Mouse (Mus musculus): ENCODE measurements at regions not wholly inside any gene's neighbourhood (a gene's known extent, or its start where the extent isn't known, plus 50 kb on each side); places are given as distances from the start of the nearest gene placed in this dataset.

- TF ChIP-seq NANOG (IDR thresholded peaks at IDR 0.05; ENCODE audit: borderline replicate concordance, low read length) (no peak), POU5F1 (IDR thresholded peaks at IDR 0.05; ENCODE audit: borderline replicate concordance, low read length) (no peak), CTCF (conservative IDR thresholded peaks at IDR 0.05; ENCODE audit: low read length) (no peak)
- H3K27me3 ChIP-seq (ENCODE audit: insufficient read depth, low read length): no peaks in the 10 kb centered on the region
- H3K4me3 ChIP-seq (replicated peaks; ENCODE audit: low read length): no peak overlapping the region
- 0 out of 2 replicates have a peak, but pooled peaks cover 2% of the 10 kb centered on the region for H3K9me3 ChIP-seq (ENCODE audit: low read length)
- no peaks in the 10 kb centered on the region for H3K4me1 ChIP-seq (replicated peaks; ENCODE audit: low read depth, low read length)
- H3K36me3 ChIP-seq (ENCODE audit: insufficient read depth, low read length): no peaks in the 10 kb centered on the region
These were observed 666.5 kb downstream of the Cps1 start for GRCm38 (mm10) chr1:67789371-67789770.

GRCm38 (mm10) chr1:67795066-67795465, 672.2 kb downstream of the Cps1 start:
- Histone ChIP-seq H3K36me3 (ENCODE audit: insufficient read depth, low read length) (no peaks in the 10 kb centered on the region), H3K4me3 (replicated peaks; ENCODE audit: low read length) (no peak overlapping the region), H3K9me3 (ENCODE audit: low read length) (no peaks in the 10 kb centered on the region), H3K4me1 (replicated peaks; ENCODE audit: low read depth, low read length) (no peaks in the 10 kb centered on the region), H3K27me3 (ENCODE audit: insufficient read depth, low read length) (no peaks in the 10 kb centered on the region)
- TF ChIP-seq NANOG (IDR thresholded peaks at IDR 0.05; ENCODE audit: borderline replicate concordance, low read length) (no peak), POU5F1 (IDR thresholded peaks at IDR 0.05; ENCODE audit: borderline replicate concordance, low read length) (no peak), CTCF (conservative IDR thresholded peaks at IDR 0.05; ENCODE audit: low read length) (no peak)

GRCm38 (mm10) chr1:67795478-67795877, 672.7 kb downstream of the Cps1 start:
- no peak for TF ChIP-seq NANOG (IDR thresholded peaks at IDR 0.05; ENCODE audit: borderline replicate concordance, low read length)
- TF ChIP-seq CTCF (conservative IDR thresholded peaks at IDR 0.05; ENCODE audit: low read length): no peak
- TF ChIP-seq POU5F1 (IDR thresholded peaks at IDR 0.05; ENCODE audit: borderline replicate concordance, low read length): no peak
- Histone ChIP-seq H3K4me3 (replicated peaks; ENCODE audit: low read length) (no peak overlapping the region), H3K36me3 (ENCODE audit: insufficient read depth, low read length) (no peaks in the 10 kb centered on the region), H3K27me3 (ENCODE audit: insufficient read depth, low read length) (no peaks in the 10 kb centered on the region), H3K4me1 (replicated peaks; ENCODE audit: low read depth, low read length) (no peaks in the 10 kb centered on the region), H3K9me3 (ENCODE audit: low read length) (no peaks in the 10 kb centered on the region)

- no peaks in the 10 kb centered on the region for H3K27me3 ChIP-seq (ENCODE audit: insufficient read depth, low read length)
- no peaks in the 10 kb centered on the region for H3K4me1 ChIP-seq (replicated peaks; ENCODE audit: low read depth, low read length)
- TF ChIP-seq CTCF (conservative IDR thresholded peaks at IDR 0.05; ENCODE audit: low read length) (no peak), POU5F1 (IDR thresholded peaks at IDR 0.05; ENCODE audit: borderline replicate concordance, low read length) (no peak), NANOG (IDR thresholded peaks at IDR 0.05; ENCODE audit: borderline replicate concordance, low read length) (no peak)
- no peaks in the 10 kb centered on the region for H3K36me3 ChIP-seq (ENCODE audit: insufficient read depth, low read length)
- H3K4me3 ChIP-seq (replicated peaks; ENCODE audit: low read length): no peak overlapping the region
- no peaks in the 10 kb centered on the region for H3K9me3 ChIP-seq (ENCODE audit: low read length)
These were observed 680.5 kb downstream of the Cps1 start for GRCm38 (mm10) chr1:67803292-67803691.

- Histone ChIP-seq H3K27me3 (ENCODE audit: insufficient read depth, low read length) (no peaks in the 10 kb centered on the region), H3K9me3 (ENCODE audit: low read length) (no peaks in the 10 kb centered on the region), H3K4me3 (replicated peaks; ENCODE audit: low read length) (no peak overlapping the region), H3K4me1 (replicated peaks; ENCODE audit: low read depth, low read length) (no peaks in the 10 kb centered on the region), H3K36me3 (ENCODE audit: insufficient read depth, low read length) (no peaks in the 10 kb centered on the region)
- TF ChIP-seq POU5F1 (IDR thresholded peaks at IDR 0.05; ENCODE audit: borderline replicate concordance, low read length): no peak
- TF ChIP-seq CTCF (conservative IDR thresholded peaks at IDR 0.05; ENCODE audit: low read length): no peak
- no peak for TF ChIP-seq NANOG (IDR thresholded peaks at IDR 0.05; ENCODE audit: borderline replicate concordance, low read length)
These were observed 697.3 kb downstream of the Cps1 start for GRCm38 (mm10) chr1:67820092-67820491.

- H3K4me3 ChIP-seq (replicated peaks; ENCODE audit: low read length): no peak overlapping the region
- H3K9me3 ChIP-seq (ENCODE audit: low read length): no peaks in the 10 kb centered on the region
- no peaks in the 10 kb centered on the region for H3K36me3 ChIP-seq (ENCODE audit: insufficient read depth, low read length)
- no peaks in the 10 kb centered on the region for H3K27me3 ChIP-seq (ENCODE audit: insufficient read depth, low read length)
- TF ChIP-seq POU5F1 (IDR thresholded peaks at IDR 0.05; ENCODE audit: borderline replicate concordance, low read length): no peak
- no peak for TF ChIP-seq CTCF (conservative IDR thresholded peaks at IDR 0.05; ENCODE audit: low read length)
- no peak for TF ChIP-seq NANOG (IDR thresholded peaks at IDR 0.05; ENCODE audit: borderline replicate concordance, low read length)
- H3K4me1 ChIP-seq (replicated peaks; ENCODE audit: low read depth, low read length): no peaks in the 10 kb centered on the region
These were observed 725.2 kb downstream of the Cps1 start for GRCm38 (mm10) chr1:67848006-67848405.

GRCm38 (mm10) chr1:67893510-67893909, 770.7 kb downstream of the Cps1 start:
- Histone ChIP-seq H3K27me3 (ENCODE audit: insufficient read depth, low read length) (no peaks in the 10 kb centered on the region), H3K4me3 (replicated peaks; ENCODE audit: low read length) (no peak overlapping the region), H3K9me3 (ENCODE audit: low read length) (peaks cover 9% of the 10 kb centered on the region; the same call in 1 of the 2 replicates), H3K36me3 (ENCODE audit: insufficient read depth, low read length) (no peaks in the 10 kb centered on the region), H3K4me1 (replicated peaks; ENCODE audit: low read depth, low read length) (no peaks in the 10 kb centered on the region)
- no peak for TF ChIP-seq CTCF (conservative IDR thresholded peaks at IDR 0.05; ENCODE audit: low read length)
- TF ChIP-seq NANOG (IDR thresholded peaks at IDR 0.05; ENCODE audit: borderline replicate concordance, low read length): no peak
- no peak for TF ChIP-seq POU5F1 (IDR thresholded peaks at IDR 0.05; ENCODE audit: borderline replicate concordance, low read length)

GRCm38 (mm10) chr1:67894749-67895293, 772.0 kb downstream of the Cps1 start:
- no peaks in the 10 kb centered on the region for H3K4me1 ChIP-seq (replicated peaks; ENCODE audit: low read depth, low read length)
- peaks cover 6% of the 10 kb centered on the region; the same call in 1 of the 2 replicates for H3K9me3 ChIP-seq (ENCODE audit: low read length)
- no peak overlapping the region for H3K4me3 ChIP-seq (replicated peaks; ENCODE audit: low read length)
- TF ChIP-seq POU5F1 (IDR thresholded peaks at IDR 0.05; ENCODE audit: borderline replicate concordance, low read length) (no peak), CTCF (conservative IDR thresholded peaks at IDR 0.05; ENCODE audit: low read length) (no peak), NANOG (IDR thresholded peaks at IDR 0.05; ENCODE audit: borderline replicate concordance, low read length) (no peak)
- no peaks in the 10 kb centered on the region for H3K36me3 ChIP-seq (ENCODE audit: insufficient read depth, low read length)
- no peaks in the 10 kb centered on the region for H3K27me3 ChIP-seq (ENCODE audit: insufficient read depth, low read length)
